Mouse (Mus musculus): Measurements from ENCODE around the gene Gm26602.

DNA sequence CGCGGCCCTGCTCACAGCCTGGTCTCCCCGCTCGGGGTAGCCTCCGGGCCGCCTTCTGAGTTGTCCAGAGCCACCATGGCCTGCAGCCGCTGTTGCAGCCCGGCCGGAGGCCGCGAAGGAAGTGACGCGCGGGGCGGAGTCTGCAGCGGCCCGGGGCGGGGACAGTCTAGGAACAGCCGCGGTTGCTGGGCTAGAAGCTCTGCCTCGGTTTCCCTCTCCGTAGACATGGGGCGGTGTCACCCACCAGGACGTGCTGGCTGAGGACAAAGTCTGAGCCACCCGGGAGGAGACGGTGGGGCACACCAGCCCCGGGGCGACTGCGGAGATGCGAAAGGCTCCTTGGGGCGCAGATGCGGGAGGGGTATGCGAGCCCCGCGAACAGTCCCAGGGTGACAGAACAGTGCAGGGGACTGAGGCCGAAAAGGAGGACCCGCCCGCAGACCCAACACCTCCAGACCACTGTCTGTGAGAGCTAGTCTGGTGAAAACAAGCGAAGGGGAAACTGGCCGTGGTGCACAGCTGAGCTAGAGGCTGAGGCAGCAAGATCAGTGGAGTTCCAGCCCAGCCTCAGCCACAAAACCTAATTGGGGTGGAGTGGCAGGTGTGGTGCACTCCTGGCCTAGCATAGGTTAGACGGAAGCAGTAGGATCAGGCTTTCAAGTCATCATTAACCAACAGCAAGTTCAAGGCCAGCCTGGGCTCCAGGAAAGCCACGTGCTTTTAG lies 6.3 kb downstream of the Gm26602 start, which contains the start of gene Kiss1r:
- TF ChIP-seq E2F4 (IDR thresholded peaks at IDR 0.05; ENCODE audit: insufficient read depth) (no peak), MYOD1 (IDR thresholded peaks at IDR 0.05; ENCODE audit: control insufficient read depth in 1 of 3, insufficient read length in 2 of 3, low read depth in 2 of 3) (no peak), POLR2A (IDR thresholded peaks at IDR 0.05; ENCODE audit: insufficient read length, low read depth) (peak; percentile 89), TCF3 (IDR thresholded peaks at IDR 0.05; ENCODE audit: insufficient read length, low read depth) (no peak), TCF12 (IDR thresholded peaks at IDR 0.05; ENCODE audit: insufficient read depth, poor library complexity, severe bottlenecking) (no peak), MAX (IDR thresholded peaks at IDR 0.05; ENCODE audit: low read depth) (no peak), POLR2AphosphoS2 (IDR thresholded peaks at IDR 0.05; ENCODE audit: insufficient read length, low read depth) (peak; percentile 86)

Measured in myocyte (in vitro differentiated cells).